Mouse (Mus musculus): Measurements from ENCODE around the gene Rap1b.

GRCm38 (mm10) chr10:117779581-117780305 lies 66.1 kb downstream of the Rap1b start:
- TF ChIP-seq CTCF (IDR thresholded peaks at IDR 0.05; ENCODE audit: extremely low read depth, insufficient read length, insufficient replicate concordance, low read depth, low read length) (no peak), POLR2A (IDR thresholded peaks at IDR 0.05; ENCODE audit: low read depth, low read length) (no peak)
